Mouse (Mus musculus): ENCODE measurements at regions not wholly inside any gene's neighbourhood (a gene's known extent, or its start where the extent isn't known, plus 50 kb on each side); places are given as distances from the start of the nearest gene placed in this dataset.

DNA sequence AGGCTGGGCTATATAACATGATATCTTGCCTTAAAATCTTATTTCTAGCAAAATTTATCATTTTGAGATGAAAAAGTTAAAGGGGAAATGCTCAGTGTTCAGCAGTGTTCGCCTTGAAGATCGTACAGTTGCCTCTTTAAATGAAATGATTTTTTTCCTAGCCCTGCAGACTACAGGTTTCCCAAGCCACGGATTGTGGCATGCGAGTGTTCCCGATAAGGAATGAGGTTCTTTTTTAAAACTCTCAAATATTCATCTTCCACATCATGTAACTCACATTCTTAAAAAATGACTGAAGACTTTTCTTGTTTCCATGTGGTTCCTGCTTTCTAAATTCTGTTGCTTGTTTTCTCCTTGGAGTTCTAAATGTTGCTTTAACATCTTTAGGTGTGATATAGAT, 566.0 kb downstream of the Gm43517 start:
- Histone ChIP-seq H3K4me3 (ENCODE audit: control insufficient read depth in 1 of 2, insufficient read depth in 1 of 2, low read depth in 2 of 2, low read length in 2 of 2) (no peak overlapping the region), H3K27ac (ENCODE audit: control insufficient read depth, low read depth, low read length) (no peak overlapping the region), H3K9ac (ENCODE audit: control insufficient read depth, low read depth, low read length, poor library complexity, severe bottlenecking) (no peak overlapping the region), H3K79me2 (ENCODE audit: control insufficient read depth, insufficient read depth, low read length, poor library complexity) (no peaks in the 10 kb centered on the region), H3K9me3 (replicated peaks; ENCODE audit: insufficient read depth, low read length) (no peaks in the 10 kb centered on the region), H3K4me1 (ENCODE audit: control insufficient read depth in 1 of 2, insufficient read depth in 2 of 2, low read length in 2 of 2) (no peaks in the 10 kb centered on the region), H3K27me3 (ENCODE audit: control insufficient read depth in 1 of 2, insufficient read depth in 2 of 2, low read length in 2 of 2) (no peaks in the 10 kb centered on the region), H3K36me3 (ENCODE audit: control insufficient read depth in 1 of 2, insufficient read depth in 2 of 2, low read length in 2 of 2) (no peaks in the 10 kb centered on the region)
- no peak for DNase-seq (ENCODE audit: low read depth, low spot score)
- TF ChIP-seq MAFK (IDR thresholded peaks at IDR 0.05; ENCODE audit: borderline replicate concordance, low read depth, low read length): no peak
- no peak for TF ChIP-seq CHD1 (IDR thresholded peaks at IDR 0.05; ENCODE audit: low read depth, low read length)
- no peak for TF ChIP-seq JUND (IDR thresholded peaks at IDR 0.05; ENCODE audit: low read depth, low read length)
- TF ChIP-seq HCFC1 (IDR thresholded peaks at IDR 0.05; ENCODE audit: low read depth, low read length): no peak
- no peak for TF ChIP-seq TAL1 (IDR thresholded peaks at IDR 0.05; ENCODE audit: low read length)
- TF ChIP-seq ZKSCAN1 (IDR thresholded peaks at IDR 0.05; ENCODE audit: low read depth, low read length): no peak
- no peak for TF ChIP-seq POLR2AphosphoS5 (IDR thresholded peaks at IDR 0.05; ENCODE audit: borderline replicate concordance, low read depth, low read length)
- no peak for TF ChIP-seq GABPA (IDR thresholded peaks at IDR 0.05; ENCODE audit: low read depth, low read length)

DNA sequence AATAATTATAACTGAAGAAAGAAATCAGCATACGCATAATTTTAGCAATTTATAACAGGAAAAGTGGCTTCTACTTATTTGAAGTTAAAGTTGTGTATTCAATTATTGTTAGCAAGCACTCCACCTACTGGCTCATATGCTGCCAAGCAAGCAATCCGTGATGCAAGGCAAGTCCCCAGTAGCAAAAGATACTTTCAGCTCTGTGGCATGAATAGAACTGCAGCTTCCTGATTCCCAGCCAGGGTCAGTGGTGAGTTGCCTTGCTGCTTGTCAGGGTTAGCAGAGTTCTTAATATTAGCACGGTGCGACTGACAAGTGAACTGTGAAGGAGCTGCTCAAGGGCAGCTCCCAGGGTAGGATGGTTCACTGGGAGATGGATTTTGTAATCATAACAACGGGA, 566.8 kb downstream of the Gm43517 start:
- Histone ChIP-seq H3K9me3 (replicated peaks; ENCODE audit: insufficient read depth, low read length) (no peaks in the 10 kb centered on the region), H3K4me1 (ENCODE audit: control insufficient read depth in 1 of 2, insufficient read depth in 2 of 2, low read length in 2 of 2) (no peaks in the 10 kb centered on the region), H3K4me3 (ENCODE audit: control insufficient read depth in 1 of 2, insufficient read depth in 1 of 2, low read depth in 2 of 2, low read length in 2 of 2) (no peak overlapping the region), H3K9ac (ENCODE audit: control insufficient read depth, low read depth, low read length, poor library complexity, severe bottlenecking) (no peak overlapping the region), H3K79me2 (ENCODE audit: control insufficient read depth, insufficient read depth, low read length, poor library complexity) (no peaks in the 10 kb centered on the region), H3K27ac (ENCODE audit: control insufficient read depth, low read depth, low read length) (no peak overlapping the region), H3K36me3 (ENCODE audit: control insufficient read depth in 1 of 2, insufficient read depth in 2 of 2, low read length in 2 of 2) (no peaks in the 10 kb centered on the region), H3K27me3 (ENCODE audit: control insufficient read depth in 1 of 2, insufficient read depth in 2 of 2, low read length in 2 of 2) (no peaks in the 10 kb centered on the region)
- TF ChIP-seq GATA1 (IDR thresholded peaks at IDR 0.05; ENCODE audit: low read depth, low read length) (no peak), RAD21 (IDR thresholded peaks at IDR 0.05; ENCODE audit: low read depth, low read length) (peak; percentile 48), CTCF (IDR thresholded peaks at IDR 0.05 in 2 of 3, conservative IDR thresholded peaks at IDR 0.05 in 1 of 3; ENCODE audit: control insufficient read depth in 1 of 3, insufficient read depth in 1 of 3, low read depth in 2 of 3, low read length in 3 of 3, poor library complexity in 1 of 3, severe bottlenecking in 1 of 3) (peak in 1 of 3 experiments; percentile 54; a peak in 3 of 6 replicates), SMC3 (IDR thresholded peaks at IDR 0.05; ENCODE audit: low read depth, low read length) (peak; percentile 48), ZC3H11A (IDR thresholded peaks at IDR 0.05; ENCODE audit: low read depth, low read length) (peak; percentile 43; the same call in 1 of the 2 replicates)
- DNase-seq (ENCODE audit: low read depth, low spot score): peak; percentile 31

DNA sequence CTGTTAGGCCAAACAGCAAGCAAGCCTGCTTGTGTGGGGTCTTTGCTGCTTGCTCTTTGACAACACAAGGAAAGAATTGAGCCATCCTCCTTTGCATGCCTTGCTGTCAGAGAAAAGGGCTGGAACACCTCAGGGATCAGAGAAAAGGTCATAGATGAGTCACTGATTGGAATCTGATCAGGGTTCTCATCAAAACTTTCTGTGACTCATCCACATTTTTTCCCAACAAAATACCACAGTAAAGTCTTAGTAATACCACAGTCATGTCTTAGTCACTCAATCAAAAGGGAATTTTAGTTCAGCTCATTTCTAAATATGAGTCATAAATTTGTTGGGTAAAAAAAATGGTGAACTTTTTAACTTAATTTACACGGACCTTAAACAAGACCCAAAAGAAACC, 583.1 kb downstream of the Gm43517 start:
- no peak for DNase-seq (ENCODE audit: low read depth, low spot score)
- Histone ChIP-seq H3K27me3 (ENCODE audit: control insufficient read depth in 1 of 2, insufficient read depth in 2 of 2, low read length in 2 of 2) (no peaks in the 10 kb centered on the region), H3K4me1 (ENCODE audit: control insufficient read depth in 1 of 2, insufficient read depth in 2 of 2, low read length in 2 of 2) (no peaks in the 10 kb centered on the region), H3K4me3 (ENCODE audit: control insufficient read depth in 1 of 2, insufficient read depth in 1 of 2, low read depth in 2 of 2, low read length in 2 of 2) (no peak overlapping the region), H3K27ac (ENCODE audit: control insufficient read depth, low read depth, low read length) (no peak overlapping the region), H3K9me3 (replicated peaks; ENCODE audit: insufficient read depth, low read length) (no peaks in the 10 kb centered on the region), H3K9ac (ENCODE audit: control insufficient read depth, low read depth, low read length, poor library complexity, severe bottlenecking) (no peak overlapping the region), H3K79me2 (ENCODE audit: control insufficient read depth, insufficient read depth, low read length, poor library complexity) (no peaks in the 10 kb centered on the region), H3K36me3 (ENCODE audit: control insufficient read depth in 1 of 2, insufficient read depth in 2 of 2, low read length in 2 of 2) (no peaks in the 10 kb centered on the region)
- TF ChIP-seq ZC3H11A (IDR thresholded peaks at IDR 0.05; ENCODE audit: low read depth, low read length) (no peak), MAZ (IDR thresholded peaks at IDR 0.05; ENCODE audit: low read depth, low read length) (no peak), CTCF (IDR thresholded peaks at IDR 0.05 in 2 of 3, conservative IDR thresholded peaks at IDR 0.05 in 1 of 3; ENCODE audit: control insufficient read depth in 1 of 3, insufficient read depth in 1 of 3, low read depth in 2 of 3, low read length in 3 of 3, poor library complexity in 1 of 3, severe bottlenecking in 1 of 3) (no peak), CHD1 (IDR thresholded peaks at IDR 0.05; ENCODE audit: low read depth, low read length) (no peak), POLR2AphosphoS5 (IDR thresholded peaks at IDR 0.05; ENCODE audit: borderline replicate concordance, low read depth, low read length) (no peak), HCFC1 (IDR thresholded peaks at IDR 0.05; ENCODE audit: low read depth, low read length) (no peak)

All from MEL (cell line).